Mouse (Mus musculus) brain, embryonic 14.5 days (tissue): ENCODE measurements around the gene Sumo2. TPM values are rescaled to one million over a fixed set of nuclear protein-coding genes. Genes with fewer than 3 reads are reported as not detected.
A peak's percentile ranks its signal among the peaks of the same experiment; 100 is the strongest.
"Not testable (repeated sequence)": the region's sequence is repeated elsewhere in the genome, so short reads cannot be mapped to it uniquely, and the experiment has no call there.

Experiments
- DNase-seq: peaks from one replicate; pipeline ENCODE4 v3.0.0-alpha.2; 2011; ENCODE audit warnings: low read depth
- CTCF ChIP-seq: fragments of 200-500 bp; IDR thresholded peaks from 2 replicates; pipeline ENCODE4 v1.5.1; 2012; ENCODE audit warnings: inconsistent platforms, mild to moderate bottlenecking, moderate library complexity, borderline replicate concordance; ENCODE audit not compliant: insufficient read depth, insufficient read length; ENCODE audit errors: extremely low read depth
- POLR2A ChIP-seq: fragments of 200-500 bp; IDR thresholded peaks from 2 replicates; pipeline ENCODE4 v1.6.1; 2012; ENCODE audit warnings: mild to moderate bottlenecking, inconsistent platforms, borderline replicate concordance; ENCODE audit not compliant: poor library complexity, insufficient read depth, insufficient read length, severe bottlenecking; ENCODE audit errors: extremely low read depth
- polyA plus RNA-seq: library from polyadenylated mRNA; depleted of rRNA; stranded (reverse); fragments of >200 nt; gene quantifications from 2 replicates; pipeline ENCODE4 v1.2.3, GENCODE M21; 2012; rRNA removed

Sumo2 gene
- polyA plus RNA-seq, 1 experiment, result 702 TPM

DNA sequence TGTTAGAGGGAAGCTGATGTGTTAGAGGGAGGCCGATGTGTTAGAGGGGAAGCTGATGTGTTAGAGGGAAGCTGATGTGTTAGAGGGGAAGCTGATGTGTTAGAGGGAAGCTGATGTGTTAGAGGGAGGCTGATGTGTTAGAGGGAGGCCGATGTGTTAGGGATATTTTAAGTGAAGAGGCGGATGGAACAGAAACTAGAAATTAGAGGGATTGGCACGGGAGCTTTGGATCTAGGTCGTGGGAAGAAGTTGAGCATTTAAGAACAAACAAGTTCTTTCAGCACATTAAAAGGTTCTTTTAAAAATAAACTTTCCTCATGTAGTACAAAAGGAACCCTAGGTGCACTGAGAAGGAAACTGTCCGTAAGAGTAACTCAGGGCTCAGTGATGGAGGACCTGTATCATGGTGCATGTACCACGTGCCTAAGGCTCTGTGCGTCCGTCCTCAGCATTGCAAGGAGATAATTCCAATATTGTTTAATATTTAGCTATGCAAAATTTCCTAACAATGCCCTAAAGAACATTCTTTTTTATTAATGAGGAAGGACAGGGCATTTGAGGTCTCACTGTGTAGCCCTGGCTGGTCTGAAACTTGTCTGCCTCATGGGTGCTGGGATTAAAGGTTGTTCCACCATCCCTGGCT is 57.7 kb downstream of the Sumo2 start:
- DNase-seq, result no peak
- no peak for TF ChIP-seq POLR2A
- no peak for TF ChIP-seq CTCF

DNA sequence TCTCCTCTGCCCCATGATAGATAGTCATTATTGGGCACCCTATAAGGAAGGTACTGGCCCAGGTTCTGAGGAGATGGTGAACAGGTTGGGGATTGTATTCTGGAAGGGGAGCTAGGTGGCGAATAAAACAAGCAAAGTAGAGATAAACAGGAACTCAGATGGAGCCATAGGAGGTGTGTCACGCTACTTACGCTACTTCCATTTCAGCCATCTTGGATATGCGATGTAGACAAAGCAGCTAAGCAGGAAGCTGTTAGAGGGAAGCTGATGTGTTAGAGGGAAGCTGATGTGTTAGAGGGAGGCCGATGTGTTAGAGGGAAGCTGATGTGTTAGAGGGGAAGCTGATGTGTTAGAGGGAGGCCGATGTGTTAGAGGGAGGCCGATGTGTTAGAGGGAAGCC is 58.7 kb downstream of the Sumo2 start:
- DNase-seq, result not testable (repeated sequence)

DNA sequence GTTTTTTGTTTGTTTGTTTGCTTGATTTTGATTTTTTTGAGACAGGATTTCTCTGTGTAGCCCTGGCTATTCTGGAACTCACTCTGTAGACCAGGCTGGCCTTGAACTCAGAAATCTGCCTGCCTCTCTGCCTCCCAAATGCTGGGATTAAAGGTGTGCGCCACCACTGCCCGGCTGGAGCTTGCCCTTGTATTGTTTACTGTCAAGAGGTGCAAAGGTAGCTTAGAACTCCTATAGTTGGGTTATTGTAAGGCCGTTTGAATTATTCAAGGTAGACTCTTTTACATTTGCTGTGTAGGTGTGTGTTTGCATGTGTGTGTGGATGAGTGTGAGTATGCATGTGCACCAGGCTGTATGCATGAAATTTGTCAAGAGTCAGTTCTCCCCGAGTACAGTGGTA is 59.4 kb downstream of the Sumo2 start:
- not testable (repeated sequence) for DNase-seq

DNA sequence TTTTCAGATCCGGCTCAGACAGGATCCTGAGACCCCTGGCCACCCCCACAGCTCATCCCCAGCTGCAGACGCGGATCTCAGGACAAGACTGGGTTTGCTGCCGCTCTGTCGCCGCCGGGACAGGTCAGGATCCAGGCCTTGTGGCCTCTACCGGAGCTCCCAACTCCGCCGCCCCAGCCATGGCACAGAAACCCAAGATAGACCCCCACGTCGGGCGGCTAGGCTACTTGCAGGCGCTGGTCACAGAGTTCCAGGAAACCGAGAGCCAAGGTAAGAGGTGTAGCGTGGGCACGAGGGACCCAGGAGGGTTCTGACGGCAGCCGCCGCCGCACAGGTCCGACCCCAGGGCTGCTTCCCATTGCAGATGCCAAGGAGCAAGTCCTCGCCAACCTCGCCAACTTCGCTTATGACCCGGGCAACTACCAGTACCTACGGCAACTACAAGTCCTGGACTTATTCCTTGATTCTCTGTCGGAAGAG is 60.3 kb downstream of the Sumo2 start:
- no peak for DNase-seq
- TF ChIP-seq CTCF (no peak), POLR2A (no peak)

DNA sequence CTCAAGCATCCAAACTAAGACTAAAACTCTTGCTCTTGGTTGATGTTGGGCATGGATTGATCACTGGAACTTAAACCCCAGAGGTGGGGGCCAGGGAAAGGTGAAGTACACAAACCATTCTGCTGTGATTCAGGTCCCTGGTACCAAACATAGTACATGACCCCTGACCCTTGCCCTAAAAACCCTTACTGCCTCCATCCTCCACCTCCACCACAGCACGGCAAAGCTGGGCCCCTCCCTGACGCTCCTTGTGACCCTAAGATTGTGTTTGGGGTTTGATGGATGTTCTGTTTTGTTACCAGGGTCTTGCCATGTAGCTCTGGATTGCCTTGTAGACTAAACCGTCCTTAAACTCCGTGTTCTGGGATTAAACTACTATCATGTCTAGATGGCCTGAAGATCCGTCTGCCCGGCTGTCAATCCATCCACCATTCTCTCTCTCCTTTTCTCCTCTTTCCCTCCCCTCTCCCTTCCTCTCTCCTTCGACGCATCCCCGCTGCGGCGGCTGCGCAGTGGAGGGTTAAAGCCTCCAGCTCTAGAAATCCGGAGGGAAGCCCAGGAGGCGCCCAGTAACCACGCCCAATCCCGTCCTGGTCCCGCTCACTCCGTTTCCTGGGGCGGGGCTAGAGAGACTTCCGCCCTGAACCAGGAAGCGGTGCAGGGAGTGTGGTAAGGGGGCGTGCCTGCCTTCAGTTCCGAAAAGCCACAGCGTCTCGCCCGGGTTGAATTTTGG is 60.9 kb downstream of the Sumo2 start, which contains the start of gene Armc7:
Armc7 (plus strand) TSS at position 643 of the 733 bp plus-strand sequence.
- TF ChIP-seq CTCF (no peak), POLR2A (peak; percentile 34; the same call in 1 of the 2 replicates)

DNA sequence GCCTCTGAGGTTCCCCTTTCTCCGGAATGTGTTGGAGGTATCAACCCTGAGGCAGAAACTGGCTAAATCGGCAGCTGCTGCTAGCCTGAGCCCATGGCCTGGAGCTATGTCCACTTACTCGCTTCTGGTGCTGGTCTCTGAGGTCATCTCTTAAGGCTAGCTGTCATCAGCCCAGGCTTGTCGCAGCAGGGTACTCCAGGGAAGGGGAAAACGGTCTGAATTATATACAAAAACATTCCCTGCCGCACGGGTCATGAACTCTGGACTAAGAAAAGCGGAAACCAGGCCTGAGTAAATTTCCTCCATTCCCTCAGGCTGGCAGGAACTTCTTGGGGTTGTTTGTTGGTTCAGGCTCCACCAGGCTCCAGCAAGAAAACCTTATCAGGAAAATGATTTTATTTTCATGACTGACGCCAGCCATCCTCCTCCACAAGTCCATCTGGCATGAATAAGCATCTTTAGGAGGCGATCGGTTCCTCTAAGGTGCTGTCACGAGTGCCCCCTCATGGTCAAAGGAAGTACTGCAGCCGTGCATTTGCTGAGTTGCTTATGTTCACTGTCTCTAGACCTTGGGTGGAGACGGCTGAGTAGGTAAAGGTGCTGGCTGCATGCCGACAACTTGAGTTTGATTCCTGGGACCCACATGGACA is 62.3 kb downstream of the Sumo2 start:
- TF ChIP-seq CTCF (peak; percentile 97), POLR2A (no peak)
- DNase-seq, result peak; percentile 96

More for the DNA sequence above, 60.9 kb downstream of the Sumo2 start, which contains the start of gene Armc7:
- DNase-seq, result peak; percentile 98

Other genes with a start within 250 kb of the Sumo2 start
- gene Fads6, start 238.6 kb downstream of the Sumo2 start, polyA plus RNA-seq, result 1.6 and 2.4 TPM in 2 replicates
- 0.13 and 0.15 TPM in 2 replicates for gene Otop2, start 229.1 kb downstream of the Sumo2 start, polyA plus RNA-seq
- 0.04 and 0.11 TPM in 2 replicates for gene Ush1g, start 214.2 kb downstream of the Sumo2 start, polyA plus RNA-seq
- gene Otop3, start 201.5 kb downstream of the Sumo2 start, polyA plus RNA-seq, result 0.29 and 0.64 TPM in 2 replicates
- gene Hid1, start 168.5 kb downstream of the Sumo2 start, polyA plus RNA-seq, result 61.7 and 64.8 TPM in 2 replicates
- 39.1 and 50.8 TPM in 2 replicates for gene Cdr2l, start 154.4 kb downstream of the Sumo2 start, polyA plus RNA-seq
- gene Mrpl58, start 132.5 kb downstream of the Sumo2 start, polyA plus RNA-seq, result 115 and 126 TPM in 2 replicates
- 399 and 402 TPM in 2 replicates for gene Atp5h, start 116.3 kb downstream of the Sumo2 start, polyA plus RNA-seq
- gene Kctd2, start 116.1 kb downstream of the Sumo2 start, polyA plus RNA-seq, result 45.9 and 46.8 TPM in 2 replicates
- 0.04 and 0.12 TPM in 2 replicates for gene Trim80, start 95.7 kb downstream of the Sumo2 start, polyA plus RNA-seq
- not detected in 2 replicates for gene Slc16a5, start 73.8 kb downstream of the Sumo2 start, polyA plus RNA-seq
- 12.4 and 15.1 TPM in 2 replicates for gene Armc7, start 60.6 kb downstream of the Sumo2 start, polyA plus RNA-seq
- 67.9 and 84.3 TPM in 2 replicates for gene Nt5c, start 44.4 kb downstream of the Sumo2 start, polyA plus RNA-seq
- gene Jpt1, start 21.9 kb downstream of the Sumo2 start, polyA plus RNA-seq, result 1,229 and 1,645 TPM in 2 replicates
- gene Nup85, start 28.2 kb upstream of the Sumo2 start, polyA plus RNA-seq, result 105 and 168 TPM in 2 replicates
- 35.5 and 36.7 TPM in 2 replicates for gene Mrps7, start 67.6 kb upstream of the Sumo2 start, polyA plus RNA-seq
- 43.3 and 57.1 TPM in 2 replicates for gene Gga3, start 67.8 kb upstream of the Sumo2 start, polyA plus RNA-seq
- gene Mif4gd, start 76.7 kb upstream of the Sumo2 start, polyA plus RNA-seq, result 18.0 and 19.2 TPM in 2 replicates
- 55.1 and 71.1 TPM in 2 replicates for gene Slc25a19, start 92.0 kb upstream of the Sumo2 start, polyA plus RNA-seq
- gene Grb2, start 172.3 kb upstream of the Sumo2 start, polyA plus RNA-seq, result 124 and 127 TPM in 2 replicates
- 56.0 and 61.9 TPM in 2 replicates for gene Tmem94, start 229.2 kb upstream of the Sumo2 start, polyA plus RNA-seq